Comparison of ENCODE assay signal across 8 mouse cellular contexts in genomic region chr8:84975434-84975833, GRCm38 (mm10). TPM values are rescaled to one million over a fixed set of nuclear protein-coding genes. Genes with fewer than 3 reads are reported as not detected.
DNase-seq lines count a peak whose midpoint lies in the region; ATAC-seq and TF ChIP-seq lines count a peak whose summit lies in the region.
"Had no signal": no experiment of that assay in that cellular context is flagged by ENCODE, and none has a peak within 500 bp of the region (broad histone marks: within the 10 kb centered on the region; RNA-seq: fewer than 3 reads in every experiment).

No protein-coding gene starts in this region.

- H3K9ac ChIP-seq in MEL (ENCODE audit: control insufficient read depth, low read depth, low read length, poor library complexity, severe bottlenecking), result peak overlapping the region; percentile 79
- no peak overlapping the region for H3K9ac ChIP-seq in heart, embryonic 16.5 days (ENCODE audit: low read length)

- no peaks in the 10 kb centered on the region for H3K9me3 ChIP-seq in MEL (replicated peaks; ENCODE audit: insufficient read depth, low read length)
- no peaks in the 10 kb centered on the region for H3K9me3 ChIP-seq in heart, embryonic 16.5 days (replicated peaks; ENCODE audit: control insufficient read depth, low read length)

- H3K27me3 ChIP-seq in MEL (ENCODE audit: control insufficient read depth in 1 of 2, insufficient read depth in 2 of 2, low read length in 2 of 2), result no peaks in the 10 kb centered on the region
- no peaks in the 10 kb centered on the region for H3K27me3 ChIP-seq in heart, embryonic 16.5 days (ENCODE audit: control insufficient read depth, insufficient read depth, low read length)

- H3K4me2 ChIP-seq in heart, embryonic 16.5 days (ENCODE audit: low read depth, low read length), result peak overlapping the region; percentile 97; the same call in 1 of the 2 replicates

- no peak; a peak in 1 of 4 replicates for TF ChIP-seq POLR2A in MEL (IDR thresholded peaks at IDR 0.05; ENCODE audit: control insufficient read depth in 1 of 2, insufficient read depth in 1 of 2, low read depth in 1 of 2, low read length in 2 of 2, poor library complexity in 1 of 2)

- H3K27ac ChIP-seq in MEL (ENCODE audit: control insufficient read depth, low read depth, low read length), result peak overlapping the region; percentile 86
- H3K27ac ChIP-seq in heart, embryonic 16.5 days (ENCODE audit: low read length), result peak overlapping the region; percentile 94

- peak; percentile 80 to 91 (median 89) for TF ChIP-seq CTCF in MEL (IDR thresholded peaks at IDR 0.05 in 2 of 3, conservative IDR thresholded peaks at IDR 0.05 in 1 of 3; ENCODE audit: control insufficient read depth in 1 of 3, insufficient read depth in 1 of 3, low read depth in 2 of 3, low read length in 3 of 3, poor library complexity in 1 of 3, severe bottlenecking in 1 of 3)

- H3K36me3 ChIP-seq in MEL (ENCODE audit: control insufficient read depth in 1 of 2, insufficient read depth in 2 of 2, low read length in 2 of 2), result peaks cover 4 to 19% of the 10 kb centered on the region in 2 experiments; a peak in 3 of 4 replicates
- H3K36me3 ChIP-seq in heart, embryonic 16.5 days (ENCODE audit: control insufficient read depth, insufficient read depth), result peaks cover 16% of the 10 kb centered on the region

- peaks cover 4 to 35% of the 10 kb centered on the region in 2 experiments; a peak in 3 of 4 replicates for H3K4me1 ChIP-seq in MEL (ENCODE audit: control insufficient read depth in 1 of 2, insufficient read depth in 2 of 2, low read length in 2 of 2)
- peaks cover 41% of the 10 kb centered on the region for H3K4me1 ChIP-seq in heart, embryonic 16.5 days (ENCODE audit: control insufficient read depth, insufficient read depth, low read length)

- peak; percentile 90 to 93 for DNase-seq in B cell, adult 2 months
- peak; percentile 89 for DNase-seq in MEL (ENCODE audit: low read depth, low spot score)
- peak; percentile 66 for DNase-seq in embryo, embryonic 9.5 days (ENCODE audit: extremely low spot score)
- DNase-seq in kidney, postnatal 36 days, result peak; percentile 65 to 82
- peak; percentile 80 for DNase-seq in lung, postnatal 14 days
- peak; percentile 64 to 75 for DNase-seq in spleen, adult 18-20 months

- no peak for ATAC-seq in heart, embryonic 16.5 days (replicated peaks; ENCODE audit: extremely low read depth, insufficient read depth, low FRiP score)

- no peak for TF ChIP-seq EP300 in MEL (IDR thresholded peaks at IDR 0.05; ENCODE audit: low read depth in 1 of 2, low read length in 2 of 2)

- 36% methylated on average over 7 of the region's 7 CpGs for WGBS in heart, embryonic 16.5 days

- peak; percentile 81 for TF ChIP-seq RAD21 in MEL (IDR thresholded peaks at IDR 0.05; ENCODE audit: low read depth, low read length)

- peak overlapping the region; percentile 62 to 86 for H3K4me3 ChIP-seq in MEL (ENCODE audit: control insufficient read depth in 1 of 2, insufficient read depth in 1 of 2, low read depth in 2 of 2, low read length in 2 of 2)
- H3K4me3 ChIP-seq in heart, embryonic 16.5 days (ENCODE audit: low read length), result no peak overlapping the region

- H3K79me2 ChIP-seq in MEL (ENCODE audit: control insufficient read depth, insufficient read depth, low read length, poor library complexity), result peaks cover 29% of the 10 kb centered on the region

TF ChIP-seq in MEL, 35 proteins besides CTCF, POLR2A, EP300 and RAD21:
- peak; percentile 72; the same call in 1 of the 2 replicates for TF ChIP-seq ETS1 (IDR thresholded peaks at IDR 0.05; ENCODE audit: low read depth, low read length)
- TF ChIP-seq MXI1 (IDR thresholded peaks at IDR 0.05; ENCODE audit: low read depth, low read length), result no peak; the same call in 1 of the 2 replicates
- TF ChIP-seq NELFE (IDR thresholded peaks at IDR 0.05; ENCODE audit: low read depth, low read length), result no peak
- peak; percentile 91 for TF ChIP-seq ZC3H11A (IDR thresholded peaks at IDR 0.05; ENCODE audit: low read depth, low read length)
- TF ChIP-seq MYB (IDR thresholded peaks at IDR 0.05; ENCODE audit: low read depth, low read length), result no peak
- TF ChIP-seq MAZ (IDR thresholded peaks at IDR 0.05; ENCODE audit: low read depth, low read length), result peak; percentile 91
- TF ChIP-seq ZNF384 (IDR thresholded peaks at IDR 0.05; ENCODE audit: low read depth, low read length), result peak; percentile 74
- no peak for TF ChIP-seq TAL1 (IDR thresholded peaks at IDR 0.05; ENCODE audit: low read length)
- TF ChIP-seq CHD2 (IDR thresholded peaks at IDR 0.05; ENCODE audit: low read length), result no peak
- TF ChIP-seq SIN3A (IDR thresholded peaks at IDR 0.05; ENCODE audit: low read length), result peak; percentile 68; the same call in 1 of the 2 replicates
- no peak for TF ChIP-seq POLR2AphosphoS5 (IDR thresholded peaks at IDR 0.05; ENCODE audit: borderline replicate concordance, low read depth, low read length)
- TF ChIP-seq BHLHE40 (IDR thresholded peaks at IDR 0.05; ENCODE audit: borderline replicate concordance, low read depth, low read length), result peak; percentile 22; the same call in 1 of the 2 replicates
- peak; percentile 15; the same call in 1 of the 2 replicates for TF ChIP-seq HCFC1 (IDR thresholded peaks at IDR 0.05; ENCODE audit: low read depth, low read length)
- no peak for TF ChIP-seq ELF1 (IDR thresholded peaks at IDR 0.05; ENCODE audit: low read depth, low read length)
- TF ChIP-seq USF1 (IDR thresholded peaks at IDR 0.05; ENCODE audit: low read depth, low read length), result no peak
- TF ChIP-seq GATA1 (IDR thresholded peaks at IDR 0.05; ENCODE audit: low read depth, low read length), result no peak
- no peak for TF ChIP-seq MYC (IDR thresholded peaks at IDR 0.05; ENCODE audit: low read depth, low read length)
- TF ChIP-seq ZMIZ1 (IDR thresholded peaks at IDR 0.05; ENCODE audit: low read depth, low read length), result no peak
- no peak for TF ChIP-seq KAT2A (conservative IDR thresholded peaks at IDR 0.05; ENCODE audit: low read depth, low read length)
- TF ChIP-seq TBP (IDR thresholded peaks at IDR 0.05; ENCODE audit: low read depth, low read length), result no peak
- TF ChIP-seq GABPA (IDR thresholded peaks at IDR 0.05; ENCODE audit: low read depth, low read length), result no peak
- TF ChIP-seq MAFK (IDR thresholded peaks at IDR 0.05; ENCODE audit: borderline replicate concordance, low read depth, low read length), result no peak
- peak; percentile 89 for TF ChIP-seq SMC3 (IDR thresholded peaks at IDR 0.05; ENCODE audit: low read depth, low read length)
- no peak for TF ChIP-seq RCOR1 (IDR thresholded peaks at IDR 0.05; ENCODE audit: low read depth, low read length)
- no peak for TF ChIP-seq E2F4 (IDR thresholded peaks at IDR 0.05; ENCODE audit: borderline replicate concordance, low read depth, low read length)
- TF ChIP-seq CHD1 (IDR thresholded peaks at IDR 0.05; ENCODE audit: low read depth, low read length), result no peak

RNA-seq across cellular contexts. Expression of gene Junb, which starts 3.1 kb away (rescaled TPM):
- total RNA-seq in MEL (2012; rRNA removed), result 49.6 and 72.7 TPM in 2 replicates
- polyA plus RNA-seq in MEL (2012; ENCODE audit: insufficient read depth in 1 of 2, insufficient read length in 2 of 2, low read depth in 1 of 2, low replicate concordance in 2 of 2, missing spikeins in 1 of 2), result 10 to 100 TPM in 1 of 2 experiments, not detected in 1; 41.6 TPM
- 11.7 and 15.3 TPM in 2 replicates for polyA plus RNA-seq in heart, embryonic 16.5 days (2015; fragmentation: Nextera tagmentation; extraction: Ambion mirVana)

RNA-seq across cellular contexts. Expression of gene Rnaseh2a, which starts 5.9 kb away (rescaled TPM):
- total RNA-seq in MEL (2012; rRNA removed), result 105 TPM in 2 replicates
- 100 to 1,000 TPM in 1 of 2 experiments, not detected in 1; 109 TPM for polyA plus RNA-seq in MEL (2012; ENCODE audit: insufficient read depth in 1 of 2, insufficient read length in 2 of 2, low read depth in 1 of 2, low replicate concordance in 2 of 2, missing spikeins in 1 of 2)
- 80.2 and 82.7 TPM in 2 replicates for polyA plus RNA-seq in heart, embryonic 16.5 days (2015; fragmentation: Nextera tagmentation; extraction: Ambion mirVana)

RNA-seq across cellular contexts. Expression of gene Prdx2, which starts 6.0 kb away (rescaled TPM):
- 502 and 643 TPM in 2 replicates for total RNA-seq in MEL (2012; rRNA removed)
- 100 to 1,000 TPM; 679 to 773 TPM for polyA plus RNA-seq in MEL (2012; ENCODE audit: insufficient read depth in 1 of 2, insufficient read length in 2 of 2, low read depth in 1 of 2, low replicate concordance in 2 of 2, missing spikeins in 1 of 2)
- polyA plus RNA-seq in heart, embryonic 16.5 days (2015; fragmentation: Nextera tagmentation; extraction: Ambion mirVana), result 591 and 662 TPM in 2 replicates

RNA-seq across cellular contexts. Expression of gene Gm49661, which starts 6.2 kb away (rescaled TPM):
- 3.9 and 4.7 TPM in 2 replicates for total RNA-seq in MEL (2012; rRNA removed)
- polyA plus RNA-seq in MEL (2012; ENCODE audit: insufficient read depth in 1 of 2, insufficient read length in 2 of 2, low read depth in 1 of 2, low replicate concordance in 2 of 2, missing spikeins in 1 of 2), result not detected
- not detected in 2 replicates for polyA plus RNA-seq in heart, embryonic 16.5 days (2015; fragmentation: Nextera tagmentation; extraction: Ambion mirVana)
- total RNA-seq: hematopoietic stem cell, adult 5-6 weeks had no signal

RNA-seq across cellular contexts. Expression of gene Hook2, which starts 15.0 kb away (rescaled TPM):
- 10.5 and 11.5 TPM in 2 replicates for total RNA-seq in MEL (2012; rRNA removed)
- 10 to 100 TPM in 1 of 2 experiments, not detected in 1; 17.5 TPM for polyA plus RNA-seq in MEL (2012; ENCODE audit: insufficient read depth in 1 of 2, insufficient read length in 2 of 2, low read depth in 1 of 2, low replicate concordance in 2 of 2, missing spikeins in 1 of 2)
- 8.9 and 9.1 TPM in 2 replicates for polyA plus RNA-seq in heart, embryonic 16.5 days (2015; fragmentation: Nextera tagmentation; extraction: Ambion mirVana)
